In genomic region chr15:81475654-81476053, GRCm38 (mm10) we compare ENCODE assay signal across 9 mouse cellular contexts. TPM values are rescaled to one million over a fixed set of nuclear protein-coding genes. Genes with fewer than 3 reads are reported as not detected.
DNase-seq lines count a peak whose midpoint lies in the region; ATAC-seq and TF ChIP-seq lines count a peak whose summit lies in the region.
"Had no signal": no experiment of that assay in that cellular context is flagged by ENCODE, and none has a peak within 500 bp of the region (broad histone marks: within the 10 kb centered on the region; RNA-seq: fewer than 3 reads in every experiment).

No protein-coding gene starts in this region.

- no peaks in the 10 kb centered on the region for H3K9me3 ChIP-seq in midbrain, postnatal 0 days (ENCODE audit: low read length)
- H3K9me3 ChIP-seq in midbrain, embryonic 11.5 days (ENCODE audit: control insufficient read depth, low read length) = no peaks in the 10 kb centered on the region
- H3K9me3 ChIP-seq in neural tube, embryonic 15.5 days (replicated peaks) = no peaks in the 10 kb centered on the region
- H3K9me3 ChIP-seq: liver, embryonic 13.5 days had no signal

- no peak overlapping the region for H3K4me2 ChIP-seq in midbrain, postnatal 0 days (ENCODE audit: low read depth, low read length, poor library complexity, severe bottlenecking)
- no peak overlapping the region for H3K4me2 ChIP-seq in midbrain, embryonic 11.5 days
- H3K4me2 ChIP-seq in neural tube, embryonic 15.5 days = no peak overlapping the region

- 43% methylated on average over 3 of the region's 3 CpGs for WGBS in midbrain, postnatal 0 days
- 40% methylated on average over 3 of the region's 3 CpGs for WGBS in midbrain, embryonic 11.5 days
- WGBS in bone marrow, adult 2 months = 44% methylated on average over 3 of the region's 3 CpGs
- WGBS in neural tube, embryonic 15.5 days = 44% methylated on average over 3 of the region's 3 CpGs

- no peak for DNase-seq in gastrocnemius, adult 2 months
- no peak for DNase-seq in gastrocnemius, postnatal 25 days
- peak; percentile 33 for DNase-seq in midbrain, postnatal 0 days (ENCODE audit: low spot score)
- no peak for DNase-seq in midbrain, embryonic 11.5 days (ENCODE audit: low spot score, missing footprints)
- peak; percentile 36 for DNase-seq in lung, postnatal 25 days (ENCODE audit: low spot score)
- DNase-seq in gastrocnemius, adult 18-20 months (ENCODE audit: low spot score) = no peak
- DNase-seq: liver, embryonic 13.5 days had no signal

- H3K27me3 ChIP-seq in midbrain, postnatal 0 days (ENCODE audit: insufficient read depth, low read length) = no peaks in the 10 kb centered on the region
- no peaks in the 10 kb centered on the region for H3K27me3 ChIP-seq in midbrain, embryonic 11.5 days (ENCODE audit: control insufficient read depth, insufficient read depth, low read length)
- H3K27me3 ChIP-seq in neural tube, embryonic 15.5 days (replicated peaks) = no peaks in the 10 kb centered on the region
- H3K27me3 ChIP-seq: liver, embryonic 13.5 days had no signal

- no peaks in the 10 kb centered on the region for H3K4me1 ChIP-seq in midbrain, postnatal 0 days (ENCODE audit: insufficient read depth, low read length)
- H3K4me1 ChIP-seq in midbrain, embryonic 11.5 days (ENCODE audit: control insufficient read depth, insufficient read depth, low read length) = no peaks in the 10 kb centered on the region
- H3K4me1 ChIP-seq in bone marrow, adult 2 months (ENCODE audit: control insufficient read depth, insufficient read depth, low read length) = no peaks in the 10 kb centered on the region
- peaks cover 4% of the 10 kb centered on the region; the same call in 1 of the 2 replicates for H3K4me1 ChIP-seq in neural tube, embryonic 15.5 days

- H3K9ac ChIP-seq in midbrain, postnatal 0 days (replicated peaks; ENCODE audit: low read length, poor library complexity, severe bottlenecking) = no peak overlapping the region
- no peak overlapping the region for H3K9ac ChIP-seq in midbrain, embryonic 11.5 days (ENCODE audit: low read length)
- H3K9ac ChIP-seq in neural tube, embryonic 15.5 days (replicated peaks) = no peak overlapping the region
- H3K9ac ChIP-seq: liver, embryonic 13.5 days had no signal

- no peak overlapping the region for H3K27ac ChIP-seq in gastrocnemius, adult 2 months
- H3K27ac ChIP-seq in midbrain, postnatal 0 days (ENCODE audit: low read depth, low read length) = no peak overlapping the region
- H3K27ac ChIP-seq in midbrain, embryonic 11.5 days (ENCODE audit: low read depth, low read length) = no peak overlapping the region
- no peak overlapping the region for H3K27ac ChIP-seq in bone marrow, adult 2 months (ENCODE audit: control insufficient read depth, insufficient read depth, low read depth, low read length, poor library complexity)
- no peak overlapping the region for H3K27ac ChIP-seq in neural tube, embryonic 15.5 days (replicated peaks)
- H3K27ac ChIP-seq: liver, embryonic 13.5 days had no signal

- intact Hi-C loops in gastrocnemius, adult 2 months (cut with DNase I) = no loop called here

- no peak overlapping the region for H3K4me3 ChIP-seq in gastrocnemius, adult 2 months
- no peak overlapping the region for H3K4me3 ChIP-seq in midbrain, postnatal 0 days (ENCODE audit: low read depth, low read length)
- H3K4me3 ChIP-seq in midbrain, embryonic 11.5 days (ENCODE audit: low read depth, low read length) = no peak overlapping the region
- no peak overlapping the region for H3K4me3 ChIP-seq in bone marrow, adult 2 months (replicated peaks; ENCODE audit: control insufficient read depth, low read depth, low read length)
- H3K4me3 ChIP-seq in neural tube, embryonic 15.5 days (replicated peaks) = no peak overlapping the region
- H3K4me3 ChIP-seq: liver, embryonic 13.5 days had no signal

- peaks cover 21% of the 10 kb centered on the region for H3K36me3 ChIP-seq in midbrain, postnatal 0 days (ENCODE audit: insufficient read depth, low read length)
- H3K36me3 ChIP-seq in midbrain, embryonic 11.5 days (ENCODE audit: control insufficient read depth, insufficient read depth, low read length) = peaks cover 23% of the 10 kb centered on the region
- peaks cover 46% of the 10 kb centered on the region for H3K36me3 ChIP-seq in neural tube, embryonic 15.5 days

- TF ChIP-seq POLR2A in bone marrow, adult 2 months (IDR thresholded peaks at IDR 0.05; ENCODE audit: borderline replicate concordance, control insufficient read depth, low read depth, low read length) = no peak

- TF ChIP-seq CTCF in gastrocnemius, adult 2 months (IDR thresholded peaks at IDR 0.05) = peak; percentile 65
- TF ChIP-seq CTCF in midbrain, postnatal 0 days (IDR thresholded peaks at IDR 0.05) = peak; percentile 64
- peak; percentile 37; the same call in 1 of the 2 replicates for TF ChIP-seq CTCF in bone marrow, adult 2 months (IDR thresholded peaks at IDR 0.05; ENCODE audit: control insufficient read depth, insufficient read depth, low read length)

- ATAC-seq in midbrain, postnatal 0 days (ENCODE audit: low FRiP score) = no peak
- no peak for ATAC-seq in midbrain, embryonic 11.5 days (ENCODE audit: low FRiP score)
- no peak for ATAC-seq in neural tube, embryonic 15.5 days (ENCODE audit: low FRiP score)

RNA-seq across cellular contexts. Expression of gene Rbx1, which starts 9.6 kb away (rescaled TPM):
- total RNA-seq in gastrocnemius, adult 2 months (2021) = 100 to 1,000 TPM in 1 of 2 experiments, 10 to 100 TPM in 1; 89.4 to 110 TPM
- 100 to 1,000 TPM in 1 of 2 experiments, 10 to 100 TPM in 1; 97.2 to 104 TPM for total RNA-seq in gastrocnemius, postnatal 25 days (2021)
- 152 and 155 TPM in 2 replicates for total RNA-seq in midbrain, postnatal 0 days (2014; rRNA removed)
- polyA plus RNA-seq in midbrain, postnatal 0 days (2015; fragmentation: Nextera tagmentation; extraction: Ambion mirVana) = 397 and 411 TPM in 2 replicates
- polyA plus RNA-seq in midbrain, embryonic 11.5 days (2014; fragmentation: Nextera tagmentation; extraction: Ambion mirVana) = 532 and 574 TPM in 2 replicates
- 106 and 185 TPM in 2 replicates for polyA plus RNA-seq in bone marrow, adult 2 months (2011; ENCODE audit: insufficient read depth, insufficient read length, low replicate concordance, missing spikeins)
- 10 to 100 TPM; 84.9 to 99.4 TPM for total RNA-seq in gastrocnemius, adult 18-20 months (2021)
- 407 and 418 TPM in 2 replicates for polyA plus RNA-seq in neural tube, embryonic 15.5 days (2015; fragmentation: Nextera tagmentation; extraction: Ambion mirVana)

Comparison
In these comparisons a context has a peak if more than half of its experiments do, and no peak if none do; other contexts are left out.
1. DNase-seq: peak in midbrain, postnatal 0 days (single experiment) and lung, postnatal 25 days (single experiment); none in gastrocnemius, adult 2 months (single experiment), gastrocnemius, postnatal 25 days (single experiment), midbrain, embryonic 11.5 days (single experiment) and gastrocnemius, adult 18-20 months (single experiment).
2. Peak in every context shown above with its lines, with median percentiles within 50 percentile points of each other: CTCF ChIP-seq.